Mouse (Mus musculus): Measurements from ENCODE around the gene Clec2e. TPM values are rescaled to one million over a fixed set of nuclear protein-coding genes. Genes with fewer than 3 reads are reported as not detected.

The Clec2e gene
- total and polyA plus RNA-seq, 3 experiments: not detected

DNA sequence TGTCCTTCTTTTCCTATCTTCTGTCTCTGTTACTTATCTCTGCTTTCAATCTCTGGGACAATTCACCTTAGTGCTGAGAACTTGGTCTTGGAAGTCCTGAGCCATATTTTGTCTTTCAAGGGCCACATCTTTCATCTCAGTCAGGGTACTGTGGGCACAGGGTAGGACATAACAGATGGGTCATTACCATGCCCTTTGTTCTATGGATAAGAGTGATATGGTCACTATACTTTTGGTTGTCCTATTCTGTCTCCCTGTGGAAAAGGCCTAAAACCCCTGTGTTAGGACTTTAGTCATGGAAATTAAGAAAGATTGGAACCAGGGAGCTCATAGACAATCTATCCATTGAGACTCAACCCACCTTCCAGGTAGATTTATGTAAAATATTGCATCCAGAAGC, 34.2 kb downstream of the Clec2e start:
- Histone ChIP-seq H3K4me1 (ENCODE audit: insufficient read depth, low read depth, low read length) (no peaks in the 10 kb centered on the region), H3K9me3 (replicated peaks) (peaks cover 4% of the 10 kb centered on the region; the same call in 1 of the 2 replicates), H3K4me3 (ENCODE audit: low read depth, low read length) (no peak overlapping the region), H3K27me3 (ENCODE audit: insufficient read depth, low read length) (no peaks in the 10 kb centered on the region), H3K36me3 (replicated peaks) (no peaks in the 10 kb centered on the region)
- DNase-seq (ENCODE audit: low spot score) (no peak), ATAC-seq (ENCODE audit: extremely low read depth, insufficient number of reproducible peaks, low FRiP score, poor library complexity, severe bottlenecking) (no peak)
- no peak for TF ChIP-seq GATA2 (IDR thresholded peaks at IDR 0.05; ENCODE audit: borderline replicate concordance, low read depth, low read length)
- TF ChIP-seq TAL1 (conservative IDR thresholded peaks at IDR 0.05; ENCODE audit: low read depth, low read length): no peak
- no peak for TF ChIP-seq GATA1 (IDR thresholded peaks at IDR 0.05; ENCODE audit: borderline replicate concordance, low read length)
- no peak for TF ChIP-seq POLR2AphosphoS5 (IDR thresholded peaks at IDR 0.05; ENCODE audit: insufficient replicate concordance, low read depth, low read length)
- no peak for TF ChIP-seq CTCF (IDR thresholded peaks at IDR 0.05; ENCODE audit: low read depth, low read length)

GRCm38 (mm10) chr6:129065857-129066256, 34.9 kb downstream of the Clec2e start:
- H3K9me3 ChIP-seq (replicated peaks): peaks cover 4% of the 10 kb centered on the region; the same call in 1 of the 2 replicates
- H3K36me3 ChIP-seq (replicated peaks): no peaks in the 10 kb centered on the region
- TF ChIP-seq TAL1 (conservative IDR thresholded peaks at IDR 0.05; ENCODE audit: low read depth, low read length): no peak
- no peak for TF ChIP-seq GATA2 (IDR thresholded peaks at IDR 0.05; ENCODE audit: borderline replicate concordance, low read depth, low read length)
- TF ChIP-seq CTCF (IDR thresholded peaks at IDR 0.05; ENCODE audit: low read depth, low read length): no peak
- TF ChIP-seq POLR2AphosphoS5 (IDR thresholded peaks at IDR 0.05; ENCODE audit: insufficient replicate concordance, low read depth, low read length): no peak
- no peak for TF ChIP-seq GATA1 (IDR thresholded peaks at IDR 0.05; ENCODE audit: borderline replicate concordance, low read length)
- H3K4me3 ChIP-seq (ENCODE audit: low read depth, low read length): no peak overlapping the region
- H3K27me3 ChIP-seq (ENCODE audit: insufficient read depth, low read length): no peaks in the 10 kb centered on the region
- no peaks in the 10 kb centered on the region for H3K4me1 ChIP-seq (ENCODE audit: insufficient read depth, low read depth, low read length)
- no peak for DNase-seq (ENCODE audit: low spot score)
- ATAC-seq (ENCODE audit: extremely low read depth, insufficient number of reproducible peaks, low FRiP score, poor library complexity, severe bottlenecking): no peak

- TF ChIP-seq GATA1 (IDR thresholded peaks at IDR 0.05; ENCODE audit: borderline replicate concordance, low read length): no peak
- TF ChIP-seq CTCF (IDR thresholded peaks at IDR 0.05; ENCODE audit: low read depth, low read length): no peak
- TF ChIP-seq TAL1 (conservative IDR thresholded peaks at IDR 0.05; ENCODE audit: low read depth, low read length): no peak
These were observed 35.3 kb downstream of the Clec2e start for GRCm38 (mm10) chr6:129065407-129065806.

GRCm38 (mm10) chr6:129058013-129058412, 42.7 kb downstream of the Clec2e start:
- Histone ChIP-seq H3K36me3 (replicated peaks) (no peaks in the 10 kb centered on the region), H3K4me1 (ENCODE audit: insufficient read depth, low read depth, low read length) (no peaks in the 10 kb centered on the region), H3K27me3 (ENCODE audit: insufficient read depth, low read length) (no peaks in the 10 kb centered on the region), H3K4me3 (ENCODE audit: low read depth, low read length) (no peak overlapping the region), H3K9me3 (replicated peaks) (peaks cover 4% of the 10 kb centered on the region; the same call in 1 of the 2 replicates)
- TF ChIP-seq POLR2AphosphoS5 (IDR thresholded peaks at IDR 0.05; ENCODE audit: insufficient replicate concordance, low read depth, low read length) (no peak), CTCF (IDR thresholded peaks at IDR 0.05; ENCODE audit: low read depth, low read length) (no peak), GATA1 (IDR thresholded peaks at IDR 0.05; ENCODE audit: borderline replicate concordance, low read length) (no peak), TAL1 (conservative IDR thresholded peaks at IDR 0.05; ENCODE audit: low read depth, low read length) (no peak), GATA2 (IDR thresholded peaks at IDR 0.05; ENCODE audit: borderline replicate concordance, low read depth, low read length) (no peak)
- ATAC-seq (ENCODE audit: extremely low read depth, insufficient number of reproducible peaks, low FRiP score, poor library complexity, severe bottlenecking) (no peak), DNase-seq (ENCODE audit: low spot score) (no peak)

More at GRCm38 (mm10) chr6:129065407-129065806, 35.3 kb downstream of the Clec2e start:
- H3K9me3 ChIP-seq (replicated peaks): peaks cover 4% of the 10 kb centered on the region; the same call in 1 of the 2 replicates
- ATAC-seq (ENCODE audit: extremely low read depth, insufficient number of reproducible peaks, low FRiP score, poor library complexity, severe bottlenecking) (no peak), DNase-seq (ENCODE audit: low spot score) (no peak)
- no peaks in the 10 kb centered on the region for H3K27me3 ChIP-seq (ENCODE audit: insufficient read depth, low read length)
- no peaks in the 10 kb centered on the region for H3K36me3 ChIP-seq (replicated peaks)
- no peak overlapping the region for H3K4me3 ChIP-seq (ENCODE audit: low read depth, low read length)
- H3K4me1 ChIP-seq (ENCODE audit: insufficient read depth, low read depth, low read length): no peaks in the 10 kb centered on the region

DNA sequence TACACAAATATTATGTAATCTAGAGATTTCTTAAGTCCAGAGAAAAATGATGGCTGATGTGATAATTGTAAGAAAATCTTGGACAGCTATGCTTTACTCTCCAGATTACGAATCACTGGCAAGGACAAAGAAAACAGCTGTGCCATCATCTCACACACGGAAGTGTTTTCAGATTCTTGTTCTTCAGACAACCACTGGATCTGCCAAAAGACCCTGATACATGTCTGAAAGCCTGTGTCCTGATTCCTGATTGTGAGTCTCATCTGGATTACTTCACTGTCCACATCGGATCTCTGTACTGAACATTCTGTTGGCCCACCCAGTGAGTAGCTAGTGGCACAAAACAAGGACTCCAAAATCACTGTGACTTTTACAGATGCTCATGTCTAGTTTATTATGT, 44.5 kb downstream of the Clec2e start:
- DNase-seq (ENCODE audit: low spot score) (no peak), ATAC-seq (ENCODE audit: extremely low read depth, insufficient number of reproducible peaks, low FRiP score, poor library complexity, severe bottlenecking) (no peak)
- TF ChIP-seq GATA2 (IDR thresholded peaks at IDR 0.05; ENCODE audit: borderline replicate concordance, low read depth, low read length): no peak
- no peak for TF ChIP-seq GATA1 (IDR thresholded peaks at IDR 0.05; ENCODE audit: borderline replicate concordance, low read length)
- no peaks in the 10 kb centered on the region for H3K36me3 ChIP-seq (replicated peaks)
- H3K9me3 ChIP-seq (replicated peaks): peaks cover 4% of the 10 kb centered on the region; the same call in 1 of the 2 replicates
- no peak overlapping the region for H3K4me3 ChIP-seq (ENCODE audit: low read depth, low read length)
- no peaks in the 10 kb centered on the region for H3K27me3 ChIP-seq (ENCODE audit: insufficient read depth, low read length)
- H3K4me1 ChIP-seq (ENCODE audit: insufficient read depth, low read depth, low read length): no peaks in the 10 kb centered on the region

DNA sequence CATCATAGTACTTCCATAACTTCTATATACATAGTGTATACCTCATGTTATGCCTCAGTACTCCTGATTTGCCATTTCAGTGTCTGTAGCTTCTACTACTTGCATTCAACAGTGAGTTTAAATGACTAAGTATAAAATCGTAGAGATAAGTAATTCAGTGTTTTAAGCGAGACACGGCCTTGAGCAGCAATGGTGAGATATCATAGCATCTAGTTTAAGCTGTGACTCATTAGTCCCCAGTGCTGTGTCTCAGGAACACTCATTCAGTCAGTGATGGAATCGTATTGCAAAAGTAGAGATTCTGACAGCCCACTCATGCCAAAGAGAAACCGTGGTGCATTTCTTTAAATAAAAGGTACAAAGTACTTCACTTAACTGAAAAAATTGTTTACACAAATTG, 49.0 kb downstream of the Clec2e start:
- no peak for DNase-seq (ENCODE audit: low spot score)
- Histone ChIP-seq H3K27me3 (ENCODE audit: insufficient read depth, low read length) (no peaks in the 10 kb centered on the region), H3K36me3 (replicated peaks) (no peaks in the 10 kb centered on the region), H3K4me3 (ENCODE audit: low read depth, low read length) (no peak overlapping the region), H3K4me1 (ENCODE audit: insufficient read depth, low read depth, low read length) (no peaks in the 10 kb centered on the region), H3K9me3 (replicated peaks) (peaks cover 8% of the 10 kb centered on the region)
- TF ChIP-seq GATA1 (IDR thresholded peaks at IDR 0.05; ENCODE audit: borderline replicate concordance, low read length): no peak
- no peak for TF ChIP-seq TAL1 (conservative IDR thresholded peaks at IDR 0.05; ENCODE audit: low read depth, low read length)
- no peak for ATAC-seq (ENCODE audit: extremely low read depth, insufficient number of reproducible peaks, low FRiP score, poor library complexity, severe bottlenecking)

GRCm38 (mm10) chr6:129051086-129051485, 49.6 kb downstream of the Clec2e start:
- TF ChIP-seq POLR2AphosphoS5 (IDR thresholded peaks at IDR 0.05; ENCODE audit: insufficient replicate concordance, low read depth, low read length) (no peak), GATA1 (IDR thresholded peaks at IDR 0.05; ENCODE audit: borderline replicate concordance, low read length) (no peak), CTCF (IDR thresholded peaks at IDR 0.05; ENCODE audit: low read depth, low read length) (no peak), GATA2 (IDR thresholded peaks at IDR 0.05; ENCODE audit: borderline replicate concordance, low read depth, low read length) (no peak), TAL1 (conservative IDR thresholded peaks at IDR 0.05; ENCODE audit: low read depth, low read length) (no peak)
- H3K27me3 ChIP-seq (ENCODE audit: insufficient read depth, low read length): no peaks in the 10 kb centered on the region
- H3K4me1 ChIP-seq (ENCODE audit: insufficient read depth, low read depth, low read length): no peaks in the 10 kb centered on the region
- H3K4me3 ChIP-seq (ENCODE audit: low read depth, low read length): no peak overlapping the region
- DNase-seq (ENCODE audit: low spot score) (no peak), ATAC-seq (ENCODE audit: extremely low read depth, insufficient number of reproducible peaks, low FRiP score, poor library complexity, severe bottlenecking) (no peak)
- H3K36me3 ChIP-seq (replicated peaks): no peaks in the 10 kb centered on the region
- peaks cover 8% of the 10 kb centered on the region for H3K9me3 ChIP-seq (replicated peaks)

Measured in G1E (cell line).